Mouse (Mus musculus) intestine, embryonic 16.5 days (tissue): Measurements from ENCODE around the gene Glcci1. TPM values are rescaled to one million over a fixed set of nuclear protein-coding genes. Genes with fewer than 3 reads are reported as not detected.

Experiments used
- ATAC-seq: fragments of 200-750 bp; cut with Nextera tagmentation; 2 replicates; pipeline ENCODE4 v1.8.0; 2017; ENCODE audit warnings: moderate TSS enrichment, moderate library complexity
- H3K27ac ChIP-seq: fragments of 300-500 bp; sonication (generic); 2 replicates; pipeline ENCODE4 v1.5.1; 2014; ENCODE audit warnings: mild to moderate bottlenecking, low read length
- H3K27me3 ChIP-seq: fragments of 300-500 bp; sonication (generic); replicated peaks from 2 replicates; pipeline ENCODE4 v1.6.1; 2014; ENCODE audit warnings: low read length, control low read depth, mixed read lengths; ENCODE audit not compliant: control insufficient read depth, insufficient read depth
- H3K36me3 ChIP-seq: fragments of 300-500 bp; sonication (generic); 2 replicates; pipeline ENCODE4 v1.6.1; 2014; ENCODE audit warnings: low read length, control low read depth; ENCODE audit not compliant: control insufficient read depth, insufficient read depth
- H3K4me1 ChIP-seq: fragments of 300-500 bp; sonication (generic); 2 replicates; pipeline ENCODE4 v1.6.1; 2014; ENCODE audit warnings: low read length, control low read depth, mixed read lengths; ENCODE audit not compliant: control insufficient read depth, insufficient read depth
- H3K4me2 ChIP-seq: fragments of 300-500 bp; sonication (generic); 2 replicates; pipeline ENCODE4 v1.6.1; 2014; ENCODE audit warnings: low read depth, low read length, control low read depth
- H3K4me3 ChIP-seq: fragments of 300-500 bp; sonication (generic); 2 replicates; pipeline ENCODE4 v1.5.1; 2014; ENCODE audit warnings: mild to moderate bottlenecking, low read length
- H3K9ac ChIP-seq: fragments of 300-500 bp; sonication (generic); 2 replicates; pipeline ENCODE4 v1.6.1; 2014; ENCODE audit warnings: low read depth, low read length
- H3K9me3 ChIP-seq: fragments of 300-500 bp; sonication (generic); 2 replicates; pipeline ENCODE4 v1.6.1; 2016; ENCODE audit warnings: low read length, control low read depth; ENCODE audit not compliant: control insufficient read depth
- WGBS: fragments of 180-500 bp; shearing (Covaris S2); extraction: QIAGEN DNeasy Blood & Tissue Kit; methylation state at CpG from one replicate; pipeline ENCODE4 v1.1.7; 2014; 5-methylcytosine and 5-hydroxymethylcytosine counted together
- polyA plus RNA-seq: library from polyadenylated mRNA; unstranded; fragments of >200 nt; fragmentation: Nextera tagmentation; extraction: Ambion mirVana; gene quantifications from 2 replicates; pipeline ENCODE4 v1.2.1, GENCODE M21; 2015

Glcci1 gene
- polyA plus RNA-seq, 1 experiment from 2014 or later, result 2.3 TPM

GRCm38 (mm10) chr6:8489266-8489665, 20.1 kb upstream of the Glcci1 start:
- peaks cover 4% of the 10 kb centered on the region; the same call in 1 of the 2 replicates for H3K4me1 ChIP-seq
- no peak overlapping the region for H3K4me2 ChIP-seq
- H3K27me3 ChIP-seq, result no peaks in the 10 kb centered on the region
- H3K27ac ChIP-seq, result no peak overlapping the region
- no peak overlapping the region for H3K9ac ChIP-seq
- no peaks in the 10 kb centered on the region for H3K36me3 ChIP-seq
- 85% methylated on average over 7 of the region's 7 CpGs for WGBS
- H3K4me3 ChIP-seq, result no peak overlapping the region
- no peak for ATAC-seq
- H3K9me3 ChIP-seq, result no peaks in the 10 kb centered on the region

GRCm38 (mm10) chr6:8489938-8490585, 19.3 kb upstream of the Glcci1 start:
- Histone ChIP-seq H3K4me3 (no peak overlapping the region), H3K27ac (no peak overlapping the region), H3K9me3 (no peaks in the 10 kb centered on the region), H3K27me3 (no peaks in the 10 kb centered on the region), H3K4me1 (peaks cover 4% of the 10 kb centered on the region; the same call in 1 of the 2 replicates), H3K4me2 (no peak overlapping the region), H3K9ac (no peak overlapping the region), H3K36me3 (no peaks in the 10 kb centered on the region)
- WGBS, result 78% methylated on average over 1 of the region's 1 CpGs
- no peak for ATAC-seq

- H3K36me3 ChIP-seq, result no peaks in the 10 kb centered on the region
- no peak for ATAC-seq
- H3K27me3 ChIP-seq, result no peaks in the 10 kb centered on the region
- no peaks in the 10 kb centered on the region for H3K4me1 ChIP-seq
- H3K9me3 ChIP-seq, result no peaks in the 10 kb centered on the region
- no peak overlapping the region for H3K9ac ChIP-seq
- 93% methylated on average over 3 of the region's 3 CpGs for WGBS
- no peak overlapping the region for H3K27ac ChIP-seq
- H3K4me2 ChIP-seq, result no peak overlapping the region
- no peak overlapping the region for H3K4me3 ChIP-seq
Observed at GRCm38 (mm10) chr6:8492248-8492647, 17.2 kb upstream of the Glcci1 start.

- WGBS, result 81% methylated on average over 5 of the region's 5 CpGs
- no peak overlapping the region for H3K4me2 ChIP-seq
- H3K9ac ChIP-seq, result no peak overlapping the region
- H3K4me1 ChIP-seq, result no peaks in the 10 kb centered on the region
- H3K27ac ChIP-seq, result no peak overlapping the region
- no peaks in the 10 kb centered on the region for H3K9me3 ChIP-seq
- H3K4me3 ChIP-seq, result no peak overlapping the region
- H3K27me3 ChIP-seq, result no peaks in the 10 kb centered on the region
- no peaks in the 10 kb centered on the region for H3K36me3 ChIP-seq
- no peak for ATAC-seq
Observed at GRCm38 (mm10) chr6:8495109-8495826, 14.1 kb upstream of the Glcci1 start.

GRCm38 (mm10) chr6:8495827-8496222, 13.6 kb upstream of the Glcci1 start:
- no peak for ATAC-seq
- 72% methylated on average over 4 of the region's 4 CpGs for WGBS

GRCm38 (mm10) chr6:8497234-8497867, 12.0 kb upstream of the Glcci1 start:
- Histone ChIP-seq H3K9ac (no peak overlapping the region), H3K4me3 (no peak overlapping the region), H3K27ac (no peak overlapping the region), H3K9me3 (no peaks in the 10 kb centered on the region), H3K4me1 (no peaks in the 10 kb centered on the region), H3K27me3 (no peaks in the 10 kb centered on the region), H3K36me3 (no peaks in the 10 kb centered on the region), H3K4me2 (no peak overlapping the region)
- 68% methylated on average over 6 of the region's 6 CpGs for WGBS
- no peak for ATAC-seq

More at GRCm38 (mm10) chr6:8495827-8496222, 13.6 kb upstream of the Glcci1 start:
- no peaks in the 10 kb centered on the region for H3K4me1 ChIP-seq
- no peak overlapping the region for H3K9ac ChIP-seq
- no peaks in the 10 kb centered on the region for H3K36me3 ChIP-seq
- H3K4me2 ChIP-seq, result no peak overlapping the region
- H3K9me3 ChIP-seq, result no peaks in the 10 kb centered on the region
- no peak overlapping the region for H3K27ac ChIP-seq
- no peak overlapping the region for H3K4me3 ChIP-seq
- H3K27me3 ChIP-seq, result no peaks in the 10 kb centered on the region

GRCm38 (mm10) chr6:8497868-8498257, 11.5 kb upstream of the Glcci1 start:
- Histone ChIP-seq H3K27me3 (no peaks in the 10 kb centered on the region), H3K27ac (no peak overlapping the region), H3K9me3 (no peaks in the 10 kb centered on the region), H3K36me3 (no peaks in the 10 kb centered on the region), H3K4me1 (no peaks in the 10 kb centered on the region), H3K4me3 (no peak overlapping the region), H3K4me2 (no peak overlapping the region), H3K9ac (no peak overlapping the region)
- WGBS, result 56% methylated on average over 6 of the region's 6 CpGs
- ATAC-seq, result no peak

GRCm38 (mm10) chr6:8498961-8499360, 10.4 kb upstream of the Glcci1 start:
- H3K4me2 ChIP-seq, result no peak overlapping the region
- no peak for ATAC-seq
- no peak overlapping the region for H3K9ac ChIP-seq
- H3K9me3 ChIP-seq, result no peaks in the 10 kb centered on the region
- H3K4me1 ChIP-seq, result no peaks in the 10 kb centered on the region
- no peak overlapping the region for H3K27ac ChIP-seq
- 88% methylated on average over 3 of the region's 3 CpGs for WGBS
- H3K27me3 ChIP-seq, result no peaks in the 10 kb centered on the region
- no peak overlapping the region for H3K4me3 ChIP-seq
- H3K36me3 ChIP-seq, result no peaks in the 10 kb centered on the region

- no peak overlapping the region for H3K27ac ChIP-seq
- 0 out of 2 replicates have a peak, but pooled peaks cover 4% of the 10 kb centered on the region for H3K4me1 ChIP-seq
- H3K9me3 ChIP-seq, result no peaks in the 10 kb centered on the region
- ATAC-seq, result no peak
- H3K27me3 ChIP-seq, result no peaks in the 10 kb centered on the region
- H3K36me3 ChIP-seq, result no peaks in the 10 kb centered on the region
- H3K4me3 ChIP-seq, result no peak overlapping the region
- H3K9ac ChIP-seq, result no peak overlapping the region
- WGBS, result 28% methylated on average over 3 of the region's 3 CpGs
- no peak overlapping the region for H3K4me2 ChIP-seq
Observed at GRCm38 (mm10) chr6:8503953-8504352, 5.4 kb upstream of the Glcci1 start.
